Mouse (Mus musculus) forebrain, embryonic 16.5 days (tissue): ENCODE measurements at regions not wholly inside any gene's neighbourhood (a gene's known extent, or its start where the extent isn't known, plus 50 kb on each side); places are given as distances from the start of the nearest gene placed in this dataset.
A peak's percentile ranks its signal among the peaks of the same experiment; 100 is the strongest.

Source experiments
- ATAC-seq: fragments of 200-750 bp; cut with Nextera tagmentation; 2 replicates; pipeline ENCODE4 v1.8.0; 2017; ENCODE audit warnings: mild to moderate bottlenecking, moderate library complexity
- H3K27ac ChIP-seq: fragments of 300-500 bp; sonication (generic); 2 replicates; pipeline ENCODE4 v1.5.1; 2014; ENCODE audit warnings: low read length, control low read depth
- H3K27me3 ChIP-seq: fragments of 300-500 bp; sonication (generic); replicated peaks from 2 replicates; pipeline ENCODE4 v1.6.1; 2014; ENCODE audit warnings: low read length; ENCODE audit not compliant: control insufficient read depth, insufficient read depth
- H3K36me3 ChIP-seq: fragments of 300-500 bp; sonication (generic); 2 replicates; pipeline ENCODE4 v1.6.1; 2014; ENCODE audit not compliant: control insufficient read depth, insufficient read depth
- H3K4me1 ChIP-seq: fragments of 300-500 bp; sonication (generic); replicated peaks from 2 replicates; pipeline ENCODE4 v1.6.1; 2014; ENCODE audit warnings: low read length; ENCODE audit not compliant: control insufficient read depth, insufficient read depth
- H3K4me2 ChIP-seq: fragments of 300-500 bp; sonication (generic); 2 replicates; pipeline ENCODE4 v1.6.1; 2014; ENCODE audit warnings: mild to moderate bottlenecking, low read length, control low read depth
- H3K4me3 ChIP-seq: fragments of 300-500 bp; sonication (generic); replicated peaks from 2 replicates; pipeline ENCODE4 v1.5.1; 2014; ENCODE audit warnings: mild to moderate bottlenecking, low read length, control low read depth
- H3K9ac ChIP-seq: fragments of 300-500 bp; sonication (generic); replicated peaks from 2 replicates; pipeline ENCODE4 v1.6.1; 2014; ENCODE audit warnings: low read depth, low read length, control low read depth
- H3K9me3 ChIP-seq: fragments of 300-500 bp; sonication (generic); 2 replicates; pipeline ENCODE4 v1.6.1; 2016; ENCODE audit warnings: low read length; ENCODE audit not compliant: control insufficient read depth
- WGBS: fragments of 180-500 bp; shearing (Covaris S2); extraction: QIAGEN DNeasy Blood & Tissue Kit; methylation state at CpG from one replicate; pipeline ENCODE4 v1.1.7; 2014; 5-methylcytosine and 5-hydroxymethylcytosine counted together

- no peak for ATAC-seq
- no peak overlapping the region for H3K4me3 ChIP-seq
- WGBS: 56% methylated on average over 2 of the region's 2 CpGs
- no peaks in the 10 kb centered on the region for H3K27me3 ChIP-seq
- H3K9ac ChIP-seq: no peak overlapping the region
- no peak overlapping the region for H3K4me2 ChIP-seq
- H3K4me1 ChIP-seq: no peaks in the 10 kb centered on the region
- no peaks in the 10 kb centered on the region for H3K36me3 ChIP-seq
- H3K27ac ChIP-seq: no peak overlapping the region
- H3K9me3 ChIP-seq: no peaks in the 10 kb centered on the region
These were observed 52.8 kb upstream of the Eci2 start for GRCm38 (mm10) chr13:35079685-35080084.

GRCm38 (mm10) chr13:35085386-35085785 lies 58.5 kb upstream of the Eci2 start:
- Histone ChIP-seq H3K9ac (no peak overlapping the region), H3K4me3 (no peak overlapping the region), H3K27ac (no peak overlapping the region), H3K4me1 (peaks cover 3% of the 10 kb centered on the region; the same call in 1 of the 2 replicates), H3K27me3 (no peaks in the 10 kb centered on the region), H3K4me2 (no peak overlapping the region), H3K36me3 (no peaks in the 10 kb centered on the region), H3K9me3 (no peaks in the 10 kb centered on the region)
- WGBS: 79% methylated on average over 3 of the region's 3 CpGs
- ATAC-seq: no peak

GRCm38 (mm10) chr13:35087246-35088040 lies 60.5 kb upstream of the Eci2 start:
- H3K9me3 ChIP-seq: no peaks in the 10 kb centered on the region
- H3K4me3 ChIP-seq: no peak overlapping the region
- no peak overlapping the region for H3K27ac ChIP-seq
- H3K27me3 ChIP-seq: no peaks in the 10 kb centered on the region
- no peak overlapping the region for H3K4me2 ChIP-seq
- H3K9ac ChIP-seq: no peak overlapping the region
- no peaks in the 10 kb centered on the region for H3K36me3 ChIP-seq
- WGBS: 60% methylated on average over 6 of the region's 6 CpGs
- H3K4me1 ChIP-seq: peaks cover 3% of the 10 kb centered on the region; the same call in 1 of the 2 replicates
- peak; percentile 43; the same call in 1 of the 2 replicates for ATAC-seq

- Histone ChIP-seq H3K27ac (no peak overlapping the region), H3K4me1 (peaks cover 3% of the 10 kb centered on the region; the same call in 1 of the 2 replicates), H3K4me3 (no peak overlapping the region), H3K4me2 (no peak overlapping the region), H3K36me3 (no peaks in the 10 kb centered on the region), H3K9me3 (no peaks in the 10 kb centered on the region), H3K9ac (no peak overlapping the region), H3K27me3 (no peaks in the 10 kb centered on the region)
- 89% methylated on average over 3 of the region's 3 CpGs for WGBS
- no peak for ATAC-seq
These were observed 64.3 kb upstream of the Eci2 start for GRCm38 (mm10) chr13:35091155-35091554.

- Histone ChIP-seq H3K27ac (no peak overlapping the region), H3K4me1 (no peaks in the 10 kb centered on the region), H3K4me2 (no peak overlapping the region), H3K36me3 (no peaks in the 10 kb centered on the region), H3K4me3 (no peak overlapping the region), H3K9me3 (no peaks in the 10 kb centered on the region), H3K9ac (no peak overlapping the region), H3K27me3 (no peaks in the 10 kb centered on the region)
- WGBS: 19% methylated on average over 1 of the region's 1 CpGs
- no peak for ATAC-seq
These were observed 92.9 kb upstream of the Eci2 start for GRCm38 (mm10) chr13:35119782-35120181.

- no peak for ATAC-seq
- H3K9ac ChIP-seq: no peak overlapping the region
- no peak overlapping the region for H3K27ac ChIP-seq
- no peak overlapping the region for H3K4me3 ChIP-seq
- H3K27me3 ChIP-seq: no peaks in the 10 kb centered on the region
- H3K36me3 ChIP-seq: no peaks in the 10 kb centered on the region
- no peaks in the 10 kb centered on the region for H3K9me3 ChIP-seq
- no peak overlapping the region for H3K4me2 ChIP-seq
- H3K4me1 ChIP-seq: no peaks in the 10 kb centered on the region; the same call in 1 of the 2 replicates
- WGBS: 77% methylated on average over 2 of the region's 2 CpGs
These were observed 102.6 kb upstream of the Eci2 start for GRCm38 (mm10) chr13:35129475-35129874.

GRCm38 (mm10) chr13:35131272-35132185 lies 104.6 kb upstream of the Eci2 start:
- 72% methylated on average over 8 of the region's 8 CpGs for WGBS
- no peak overlapping the region for H3K4me3 ChIP-seq

GRCm38 (mm10) chr13:35151629-35152028 lies 124.7 kb upstream of the Eci2 start:
- H3K27me3 ChIP-seq: no peaks in the 10 kb centered on the region
- 83% methylated on average over 1 of the region's 1 CpGs for WGBS
- no peak for ATAC-seq
- no peaks in the 10 kb centered on the region for H3K4me1 ChIP-seq
- H3K9me3 ChIP-seq: no peaks in the 10 kb centered on the region
- no peak overlapping the region for H3K27ac ChIP-seq
- H3K9ac ChIP-seq: no peak overlapping the region
- H3K4me2 ChIP-seq: no peak overlapping the region
- no peak overlapping the region for H3K4me3 ChIP-seq
- no peaks in the 10 kb centered on the region for H3K36me3 ChIP-seq

More at GRCm38 (mm10) chr13:35131272-35132185, 104.6 kb upstream of the Eci2 start:
- H3K27me3 ChIP-seq: no peaks in the 10 kb centered on the region
- no peaks in the 10 kb centered on the region for H3K9me3 ChIP-seq
- no peak overlapping the region for H3K4me2 ChIP-seq
- no peak overlapping the region for H3K9ac ChIP-seq
- H3K27ac ChIP-seq: no peak overlapping the region
- peak; percentile 59 for ATAC-seq
- H3K36me3 ChIP-seq: no peaks in the 10 kb centered on the region
- no peaks in the 10 kb centered on the region; the same call in 1 of the 2 replicates for H3K4me1 ChIP-seq

- ATAC-seq: no peak
- H3K9me3 ChIP-seq: 0 out of 2 replicates have a peak, but pooled peaks cover 3% of the 10 kb centered on the region
- no peaks in the 10 kb centered on the region for H3K27me3 ChIP-seq
- H3K4me3 ChIP-seq: no peak overlapping the region
- WGBS: 70% methylated on average over 3 of the region's 3 CpGs
- no peaks in the 10 kb centered on the region for H3K4me1 ChIP-seq
- H3K27ac ChIP-seq: no peak overlapping the region
- no peak overlapping the region for H3K9ac ChIP-seq
- no peaks in the 10 kb centered on the region for H3K36me3 ChIP-seq
- no peak overlapping the region for H3K4me2 ChIP-seq
These were observed 132.6 kb upstream of the Eci2 start for GRCm38 (mm10) chr13:35159456-35159855.
